Mouse (Mus musculus) thymus, adult 2 months (tissue): ENCODE measurements at regions not wholly inside any gene's neighbourhood (a gene's known extent, or its start where the extent isn't known, plus 50 kb on each side); places are given as distances from the start of the nearest gene placed in this dataset.

Source experiments
- CTCF ChIP-seq: fragments of 200-500 bp; IDR thresholded peaks from 2 replicates; pipeline ENCODE4 v1.5.1; 2012; ENCODE audit warnings: mild to moderate bottlenecking, control low read depth, low read length, moderate library complexity, borderline replicate concordance; ENCODE audit not compliant: control insufficient read depth, poor library complexity, insufficient read depth; ENCODE audit errors: extremely low read depth
- POLR2A ChIP-seq: fragments of 200-500 bp; IDR thresholded peaks from 2 replicates; pipeline ENCODE4 v1.6.1; 2012; ENCODE audit warnings: mild to moderate bottlenecking, low read length, control low read depth, moderate library complexity; ENCODE audit not compliant: control insufficient read depth, poor library complexity, insufficient read depth; ENCODE audit errors: extremely low read depth

DNA sequence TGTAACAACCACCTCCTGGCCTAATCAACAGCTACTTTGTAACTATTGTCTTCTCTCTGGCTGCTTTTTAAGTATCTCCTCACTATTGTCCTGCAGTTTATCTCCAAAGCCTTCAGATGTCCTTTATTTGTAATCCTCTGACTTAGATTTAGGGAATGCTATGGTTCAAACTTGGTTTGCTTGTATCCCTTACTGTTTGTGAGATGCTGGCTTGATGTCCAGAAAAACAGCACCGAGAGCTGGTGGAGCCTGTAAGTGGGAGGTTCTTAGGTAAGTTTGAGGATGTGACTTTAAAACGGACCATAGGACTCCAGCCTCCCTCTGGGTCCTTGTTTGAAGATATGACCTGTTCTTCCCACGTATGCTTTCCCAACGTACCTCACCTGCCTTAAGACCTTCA lies 372.7 kb downstream of the Cd83 start:
- no peak for TF ChIP-seq CTCF
- TF ChIP-seq POLR2A: no peak
